In genomic region chr5:147063215-147063661, GRCm38 (mm10) we compare ENCODE assay signal across 16 mouse cellular contexts. TPM values are rescaled to one million over a fixed set of nuclear protein-coding genes. Genes with fewer than 3 reads are reported as not detected.
DNase-seq lines count a peak whose midpoint lies in the region; ATAC-seq lines count a peak whose summit lies in the region.
"Had no signal": no experiment of that assay in that cellular context is flagged by ENCODE, and none has a peak within 500 bp of the region (broad histone marks: within the 10 kb centered on the region; RNA-seq: fewer than 3 reads in every experiment).

No protein-coding gene starts in this region.

- ATAC-seq in heart, embryonic 12.5 days (ENCODE audit: insufficient number of reproducible peaks, low FRiP score): no peak
- ATAC-seq in liver, embryonic 11.5 days (replicated peaks; ENCODE audit: low FRiP score): no peak
- ATAC-seq: midbrain, embryonic 13.5 days had no signal

- H3K4me1 ChIP-seq in heart, embryonic 12.5 days (replicated peaks): peaks cover 30% of the 10 kb centered on the region
- peaks cover 5% of the 10 kb centered on the region for H3K4me1 ChIP-seq in liver, embryonic 11.5 days (replicated peaks; ENCODE audit: control insufficient read depth, insufficient read depth, low read length)
- H3K4me1 ChIP-seq: limb, embryonic 13.5 days; midbrain, embryonic 13.5 days had no signal

- no peak for DNase-seq in heart, adult 8-10 months (ENCODE audit: low spot score)
- DNase-seq in thymus, postnatal 14 days: peak; percentile 21
- no peak for DNase-seq in thymus, adult 18-20 months
- DNase-seq in brain, adult 2 months (ENCODE audit: low read depth, low spot score): peak; percentile 54
- DNase-seq in liver, embryonic 11.5 days (ENCODE audit: low spot score): no peak
- DNase-seq in urinary bladder, postnatal 14 days (ENCODE audit: low spot score): no peak
- DNase-seq: adrenal gland, adult 8-10 months; cerebellum, adult 18-20 months; gastrocnemius, postnatal 14 days; kidney, postnatal 36 days; lung, postnatal 36 days; thymus, postnatal 36 days had no signal

- H3K9ac ChIP-seq in heart, embryonic 12.5 days: no peak overlapping the region
- no peak overlapping the region for H3K9ac ChIP-seq in liver, embryonic 11.5 days (ENCODE audit: low read depth, low read length)
- H3K9ac ChIP-seq: limb, embryonic 13.5 days; midbrain, embryonic 13.5 days had no signal

- H3K4me2 ChIP-seq in heart, embryonic 12.5 days: peak overlapping the region; percentile 24; the same call in 1 of the 2 replicates
- H3K4me2 ChIP-seq in liver, embryonic 11.5 days: no peak overlapping the region
- H3K4me2 ChIP-seq: limb, embryonic 13.5 days; midbrain, embryonic 13.5 days had no signal

- no peaks in the 10 kb centered on the region for H3K9me3 ChIP-seq in heart, embryonic 12.5 days (replicated peaks)
- H3K9me3 ChIP-seq in liver, embryonic 11.5 days (ENCODE audit: control insufficient read depth, low read length): no peaks in the 10 kb centered on the region
- H3K9me3 ChIP-seq: G1E; limb, embryonic 13.5 days; midbrain, embryonic 13.5 days had no signal

- 43% methylated on average over 8 of the region's 8 CpGs for WGBS in heart, embryonic 12.5 days
- 61% methylated on average over 8 of the region's 8 CpGs for WGBS in liver, embryonic 11.5 days

- no peaks in the 10 kb centered on the region for H3K27me3 ChIP-seq in heart, embryonic 12.5 days (replicated peaks)
- no peaks in the 10 kb centered on the region for H3K27me3 ChIP-seq in liver, embryonic 11.5 days (replicated peaks; ENCODE audit: control insufficient read depth, insufficient read depth, low read length)
- H3K27me3 ChIP-seq: limb, embryonic 13.5 days; midbrain, embryonic 13.5 days had no signal

- no peaks in the 10 kb centered on the region for H3K36me3 ChIP-seq in heart, embryonic 12.5 days
- H3K36me3 ChIP-seq in liver, embryonic 11.5 days (ENCODE audit: control insufficient read depth, insufficient read depth, low read length): no peaks in the 10 kb centered on the region
- H3K36me3 ChIP-seq: limb, embryonic 13.5 days; midbrain, embryonic 13.5 days had no signal

- H3K27ac ChIP-seq in heart, embryonic 12.5 days (ENCODE audit: poor library complexity, severe bottlenecking): no peak overlapping the region
- no peak overlapping the region for H3K27ac ChIP-seq in liver, embryonic 11.5 days (ENCODE audit: low read depth, low read length)
- H3K27ac ChIP-seq: limb, embryonic 13.5 days; midbrain, embryonic 13.5 days had no signal

- no peak overlapping the region for H3K4me3 ChIP-seq in heart, embryonic 12.5 days
- H3K4me3 ChIP-seq in liver, embryonic 11.5 days (ENCODE audit: low read depth, low read length): no peak overlapping the region
- H3K4me3 ChIP-seq: limb, embryonic 13.5 days; midbrain, embryonic 13.5 days had no signal

RNA-seq across cellular contexts. Expression of gene Lnx2, which starts 13.1 kb away (rescaled TPM):
- 14.0 and 14.3 TPM in 2 replicates for polyA plus RNA-seq in heart, embryonic 12.5 days (2016; fragmentation: Nextera tagmentation; extraction: Ambion mirVana)
- total RNA-seq in heart, adult 8-10 months (2022): 10 to 100 TPM in 2 of 4 experiments, 1 to 10 TPM in 2; 7.4 to 11.5 (median 9.4) TPM
- polyA plus RNA-seq in liver, embryonic 11.5 days (2014; fragmentation: Nextera tagmentation; extraction: Ambion mirVana): 13.3 and 13.7 TPM in 2 replicates

RNA-seq across cellular contexts. Expression of gene Polr1d, which starts 13.6 kb away (rescaled TPM):
- 91.3 and 94.0 TPM in 2 replicates for polyA plus RNA-seq in heart, embryonic 12.5 days (2016; fragmentation: Nextera tagmentation; extraction: Ambion mirVana)
- total RNA-seq in heart, adult 8-10 months (2022): 10 to 100 TPM; 66.0 to 75.4 (median 70.5) TPM
- 180 and 182 TPM in 2 replicates for polyA plus RNA-seq in liver, embryonic 11.5 days (2014; fragmentation: Nextera tagmentation; extraction: Ambion mirVana)

Comparison
In these comparisons a context has a peak if more than half of its experiments do, and no peak if none do; other contexts are left out.
1. DNase-seq: peak in thymus, postnatal 14 days (single experiment) and brain, adult 2 months (single experiment); none in heart, adult 8-10 months (single experiment), thymus, adult 18-20 months (0 of 2), liver, embryonic 11.5 days (single experiment) and urinary bladder, postnatal 14 days (single experiment).